Comparison of ENCODE assay signal across 12 mouse cellular contexts in the genomic region with DNA sequence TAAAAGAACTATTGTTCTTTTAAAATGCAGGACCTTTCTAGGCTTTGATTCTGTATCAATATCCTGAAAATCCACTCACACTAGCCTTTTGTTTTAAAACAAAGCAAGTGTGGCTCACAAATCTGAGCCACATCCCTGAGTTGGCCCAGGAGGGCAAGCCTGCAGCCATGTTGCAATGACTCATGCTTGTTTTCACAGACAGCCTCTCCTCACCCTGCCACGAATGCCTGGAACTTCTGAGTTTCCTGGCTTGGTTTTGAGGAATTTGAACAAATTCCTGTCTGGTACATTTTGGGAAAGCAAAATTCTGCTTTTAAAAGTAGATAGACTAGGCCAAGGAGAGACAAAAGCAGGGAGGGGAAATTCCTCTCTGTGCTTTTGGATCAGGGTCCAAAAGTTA.
DNase-seq lines count a peak whose midpoint lies in the region; ATAC-seq lines count a peak whose summit lies in the region.
"Had no signal": no experiment of that assay in that cellular context is flagged by ENCODE, and none has a peak within 500 bp of the region (broad histone marks: within the 10 kb centered on the region; RNA-seq: fewer than 3 reads in every experiment).

No protein-coding gene starts in this region.

- peaks cover 3% of the 10 kb centered on the region; the same call in 1 of the 2 replicates for H3K4me1 ChIP-seq in embryonic facial prominence, embryonic 14.5 days (ENCODE audit: control insufficient read depth, insufficient read depth, low read length)
- H3K4me1 ChIP-seq in embryonic facial prominence, embryonic 10.5 days: no peaks in the 10 kb centered on the region
- no peaks in the 10 kb centered on the region for H3K4me1 ChIP-seq in forebrain, embryonic 16.5 days (replicated peaks; ENCODE audit: control insufficient read depth, insufficient read depth, low read length)
- no peaks in the 10 kb centered on the region for H3K4me1 ChIP-seq in midbrain, embryonic 14.5 days (ENCODE audit: control insufficient read depth, insufficient read depth, low read length)
- H3K4me1 ChIP-seq: midbrain, embryonic 15.5 days had no signal

- no peak overlapping the region for H3K27ac ChIP-seq in embryonic facial prominence, embryonic 14.5 days (replicated peaks; ENCODE audit: low read depth, low read length)
- H3K27ac ChIP-seq in embryonic facial prominence, embryonic 10.5 days (replicated peaks): no peak overlapping the region
- H3K27ac ChIP-seq in forebrain, embryonic 16.5 days (ENCODE audit: low read length): no peak overlapping the region
- no peak overlapping the region for H3K27ac ChIP-seq in midbrain, embryonic 14.5 days (replicated peaks; ENCODE audit: low read depth, low read length)
- H3K27ac ChIP-seq: midbrain, embryonic 15.5 days had no signal

- no peak for ATAC-seq in embryonic facial prominence, embryonic 14.5 days (ENCODE audit: low read depth)
- 0 out of 2 replicates have a peak, but pooled peaks have one; percentile 55 for ATAC-seq in forebrain, embryonic 16.5 days
- ATAC-seq in midbrain, embryonic 14.5 days (ENCODE audit: low FRiP score, low TSS enrichment): no peak
- ATAC-seq: midbrain, embryonic 15.5 days had no signal

- H3K27me3 ChIP-seq in embryonic facial prominence, embryonic 14.5 days (replicated peaks; ENCODE audit: control insufficient read depth, insufficient read depth, low read length): no peaks in the 10 kb centered on the region
- H3K27me3 ChIP-seq in embryonic facial prominence, embryonic 10.5 days (replicated peaks; ENCODE audit: low read depth, poor library complexity, severe bottlenecking): no peaks in the 10 kb centered on the region
- H3K27me3 ChIP-seq in forebrain, embryonic 16.5 days (replicated peaks; ENCODE audit: control insufficient read depth, insufficient read depth, low read length): no peaks in the 10 kb centered on the region
- H3K27me3 ChIP-seq in midbrain, embryonic 14.5 days (ENCODE audit: control insufficient read depth, insufficient read depth, low read length): no peaks in the 10 kb centered on the region
- H3K27me3 ChIP-seq: midbrain, embryonic 15.5 days had no signal

- H3K9me3 ChIP-seq in embryonic facial prominence, embryonic 14.5 days (ENCODE audit: control insufficient read depth, low read length): no peaks in the 10 kb centered on the region
- no peaks in the 10 kb centered on the region for H3K9me3 ChIP-seq in embryonic facial prominence, embryonic 10.5 days
- no peaks in the 10 kb centered on the region for H3K9me3 ChIP-seq in forebrain, embryonic 16.5 days (ENCODE audit: control insufficient read depth, low read length)
- H3K9me3 ChIP-seq in midbrain, embryonic 14.5 days (ENCODE audit: control insufficient read depth, low read length): no peaks in the 10 kb centered on the region
- H3K9me3 ChIP-seq: midbrain, embryonic 15.5 days had no signal

- no peaks in the 10 kb centered on the region for H3K36me3 ChIP-seq in embryonic facial prominence, embryonic 14.5 days (ENCODE audit: control insufficient read depth, insufficient read depth, low read length)
- H3K36me3 ChIP-seq in embryonic facial prominence, embryonic 10.5 days (replicated peaks): no peaks in the 10 kb centered on the region
- no peaks in the 10 kb centered on the region for H3K36me3 ChIP-seq in forebrain, embryonic 16.5 days (ENCODE audit: control insufficient read depth, insufficient read depth)
- H3K36me3 ChIP-seq in midbrain, embryonic 14.5 days (ENCODE audit: control insufficient read depth, insufficient read depth, low read length): no peaks in the 10 kb centered on the region
- H3K36me3 ChIP-seq: midbrain, embryonic 15.5 days had no signal

- intact Hi-C loops in heart, postnatal 36 days (cut with DNase I): loop anchor here (10.0 kb wide), 1 partner anchor 134 kb away; no protein-coding TSS in a partner anchor

- H3K4me2 ChIP-seq in embryonic facial prominence, embryonic 14.5 days (ENCODE audit: low read depth, low read length): no peak overlapping the region
- H3K4me2 ChIP-seq in forebrain, embryonic 16.5 days (ENCODE audit: low read length): no peak overlapping the region
- H3K4me2 ChIP-seq in midbrain, embryonic 14.5 days (ENCODE audit: low read length): no peak overlapping the region
- H3K4me2 ChIP-seq: midbrain, embryonic 15.5 days had no signal

- WGBS in embryonic facial prominence, embryonic 14.5 days: 9% methylated on average over 1 of the region's 1 CpGs
- WGBS in embryonic facial prominence, embryonic 10.5 days: 12% methylated on average over 1 of the region's 1 CpGs
- WGBS in forebrain, embryonic 16.5 days: 3% methylated on average over 1 of the region's 1 CpGs
- WGBS in midbrain, embryonic 14.5 days: 18% methylated on average over 1 of the region's 1 CpGs

- no peak overlapping the region for H3K9ac ChIP-seq in embryonic facial prominence, embryonic 14.5 days (ENCODE audit: low read depth, low read length)
- no peak overlapping the region for H3K9ac ChIP-seq in forebrain, embryonic 16.5 days (replicated peaks; ENCODE audit: low read depth, low read length)
- H3K9ac ChIP-seq in midbrain, embryonic 14.5 days (replicated peaks; ENCODE audit: low read length): no peak overlapping the region
- H3K9ac ChIP-seq: midbrain, embryonic 15.5 days had no signal

- H3K4me3 ChIP-seq in embryonic facial prominence, embryonic 14.5 days (ENCODE audit: low read depth, low read length): no peak overlapping the region
- no peak overlapping the region for H3K4me3 ChIP-seq in embryonic facial prominence, embryonic 10.5 days
- H3K4me3 ChIP-seq in forebrain, embryonic 16.5 days (replicated peaks; ENCODE audit: low read length): no peak overlapping the region
- no peak overlapping the region for H3K4me3 ChIP-seq in midbrain, embryonic 14.5 days (replicated peaks; ENCODE audit: low read depth, low read length)
- H3K4me3 ChIP-seq: midbrain, embryonic 15.5 days had no signal

- peak; percentile 52 for DNase-seq in embryonic facial prominence, embryonic 14.5 days (ENCODE audit: low spot score)
- no peak for DNase-seq in embryonic facial prominence, embryonic 10.5 days (ENCODE audit: low spot score)
- DNase-seq in Muller cell, postnatal 12 days (ENCODE audit: inconsistent ontology term): peak; percentile 96
- DNase-seq in heart, postnatal 36 days: peak; percentile 31 to 33
- no peak for DNase-seq in midbrain, embryonic 14.5 days
- DNase-seq in right cerebral cortex, adult 18-20 months: no peak
- DNase-seq in frontal cortex, postnatal 10 days (ENCODE audit: low spot score in 2 of 2): no peak
- DNase-seq: adrenal gland, postnatal 10 days; cerebellum, adult 9-10 months; liver had no signal

Comparison
In these comparisons a context has a peak if more than half of its experiments do, and no peak if none do; other contexts are left out.
1. DNase-seq: peak in embryonic facial prominence, embryonic 14.5 days (single experiment), Muller cell, postnatal 12 days (single experiment) and heart, postnatal 36 days (2 of 2); none in embryonic facial prominence, embryonic 10.5 days (single experiment), midbrain, embryonic 14.5 days (single experiment), right cerebral cortex, adult 18-20 months (single experiment) and frontal cortex, postnatal 10 days (0 of 2).